Mouse (Mus musculus) CH12.LX (cell line): ENCODE measurements around the gene Rpl38. TPM values are rescaled to one million over a fixed set of nuclear protein-coding genes. Genes with fewer than 3 reads are reported as not detected.

Experiments used
- DNase-seq: peaks from one replicate; pipeline ENCODE4 v3.0.0-alpha.2; 2013; ENCODE audit errors: extremely low read depth
- H3K27ac ChIP-seq: 2 replicates; pipeline ENCODE4 v1.5.1; 2012; ENCODE audit warnings: low read depth, mild to moderate bottlenecking, control low read depth, moderate library complexity; ENCODE audit not compliant: insufficient read depth
- H3K27me3 ChIP-seq: replicated peaks from 2 replicates; pipeline ENCODE3; 2012; ENCODE audit warnings: inconsistent platforms
- H3K36me3 ChIP-seq, 2 experiments: replicated peaks in 1 of 2; 2 replicates each; pipeline versions ENCODE3 to v1.6.1; 2012; ENCODE audit warnings: inconsistent platforms in 1 of 2, low read length in 1 of 2, mild to moderate bottlenecking in 1 of 2, mixed read lengths in 1 of 2, moderate library complexity in 1 of 2; ENCODE audit not compliant: control insufficient read depth in 1 of 2, insufficient read depth in 1 of 2
- H3K4me1 ChIP-seq, 2 experiments: 2 replicates each; pipeline ENCODE4 v1.6.1; 2012; ENCODE audit warnings: inconsistent platforms in 1 of 2, moderate library complexity in 1 of 2; ENCODE audit not compliant: insufficient read depth in 2 of 2, control insufficient read depth in 1 of 2
- H3K4me2 ChIP-seq: 2 replicates; pipeline ENCODE4 v1.6.1; 2012; ENCODE audit warnings: low read depth, mild to moderate bottlenecking, control low read depth; ENCODE audit not compliant: poor library complexity, insufficient read depth, severe bottlenecking
- H3K4me3 ChIP-seq, 3 experiments: fragments of 150-350 bp in 1 of 3; sonication (generic) in 1 of 3; replicated peaks in 1 of 3; 2 replicates each; pipeline versions ENCODE3 to v1.5.1; 2011 to 2012; ENCODE audit warnings: low read depth in 2 of 3, low read length in 2 of 3, mild to moderate bottlenecking in 2 of 3, moderate library complexity in 2 of 3, control low read depth in 1 of 3, improper control_type of control experiment in 1 of 3, inconsistent platforms in 1 of 3, mixed read lengths in 1 of 3; ENCODE audit not compliant: poor library complexity in 1 of 3
- H3K79me2 ChIP-seq: replicated peaks from 2 replicates; pipeline ENCODE4 v1.6.1; 2012; ENCODE audit warnings: mild to moderate bottlenecking, moderate library complexity; ENCODE audit not compliant: control insufficient read depth, poor library complexity, insufficient read depth, severe bottlenecking; ENCODE audit errors: extremely low read depth
- H3K9ac ChIP-seq: 2 replicates; pipeline ENCODE4 v1.6.1; 2012; ENCODE audit warnings: low read depth, mild to moderate bottlenecking, control low read depth, moderate library complexity; ENCODE audit not compliant: insufficient read depth
- H3K9me3 ChIP-seq: replicated peaks from 2 replicates; pipeline ENCODE3; 2012; ENCODE audit warnings: low read length, inconsistent platforms, mixed read lengths
- CHD1 ChIP-seq: IDR thresholded peaks from 2 replicates; pipeline ENCODE4 v1.6.1; 2012; ENCODE audit warnings: low read depth, low read length, improper control_type of control experiment, inconsistent platforms
- CTCF ChIP-seq, 2 experiments: IDR thresholded peaks in 1 of 2; conservative IDR thresholded peaks in 1 of 2; 2 replicates each; pipeline ENCODE4 v1.5.1; 2011 to 2012; ENCODE audit warnings: low read depth in 2 of 2, low read length in 2 of 2, improper control_type of control experiment in 1 of 2, inconsistent platforms in 1 of 2, mild to moderate bottlenecking in 1 of 2, moderate library complexity in 1 of 2
- ELF1 ChIP-seq: IDR thresholded peaks from 2 replicates; pipeline ENCODE4 v1.6.1; 2014; ENCODE audit warnings: low read depth, mild to moderate bottlenecking, inconsistent platforms, low read length, improper control_type of control experiment
- GABPA ChIP-seq: IDR thresholded peaks from 2 replicates; pipeline ENCODE4 v1.6.1; 2012; ENCODE audit warnings: low read depth, low read length, improper control_type of control experiment, inconsistent platforms; ENCODE audit not compliant: insufficient replicate concordance
- IRF4 ChIP-seq: IDR thresholded peaks from 2 replicates; pipeline ENCODE4 v1.6.1; 2014; ENCODE audit warnings: low read depth, mild to moderate bottlenecking, inconsistent platforms, low read length, improper control_type of control experiment
- JUN ChIP-seq: IDR thresholded peaks from 2 replicates; pipeline ENCODE4 v1.6.1; 2011; ENCODE audit warnings: low read depth, mild to moderate bottlenecking, low read length, improper control_type of control experiment, moderate library complexity; ENCODE audit not compliant: insufficient read depth
- JUND ChIP-seq: conservative IDR thresholded peaks from 2 replicates; pipeline ENCODE4 v1.6.1; 2011; ENCODE audit warnings: low read depth, low read length, improper control_type of control experiment
- KAT2A ChIP-seq: IDR thresholded peaks from 2 replicates; pipeline ENCODE4 v1.6.1; 2012; ENCODE audit warnings: low read length, improper control_type of control experiment, inconsistent platforms; ENCODE audit not compliant: insufficient replicate concordance
- MAX ChIP-seq: IDR thresholded peaks from 2 replicates; pipeline ENCODE4 v1.6.1; 2011; ENCODE audit warnings: low read length, improper control_type of control experiment
- NELFE ChIP-seq: IDR thresholded peaks from 2 replicates; pipeline ENCODE4 v1.6.1; 2011; ENCODE audit warnings: low read depth, low read length, improper control_type of control experiment
- POLR2A ChIP-seq: IDR thresholded peaks from 2 replicates; pipeline ENCODE4 v1.6.1; 2011; ENCODE audit warnings: low read depth, mild to moderate bottlenecking, improper control_type of control experiment, low read length
- RAD21 ChIP-seq: IDR thresholded peaks from 2 replicates; pipeline ENCODE4 v1.6.1; 2011; ENCODE audit warnings: low read depth, mild to moderate bottlenecking, low read length, improper control_type of control experiment, moderate library complexity
- RCOR1 ChIP-seq: conservative IDR thresholded peaks from 2 replicates; pipeline ENCODE4 v1.6.1; 2012; ENCODE audit warnings: low read depth, mild to moderate bottlenecking, inconsistent platforms, low read length, improper control_type of control experiment
- SIN3A ChIP-seq: IDR thresholded peaks from 2 replicates; pipeline ENCODE4 v1.6.1; 2012; ENCODE audit warnings: low read length, improper control_type of control experiment, inconsistent platforms
- SMC3 ChIP-seq: IDR thresholded peaks from 2 replicates; pipeline ENCODE4 v1.6.1; 2011; ENCODE audit warnings: low read depth, low read length, improper control_type of control experiment
- USF2 ChIP-seq: conservative IDR thresholded peaks from 2 replicates; pipeline ENCODE4 v1.6.1; 2011; ENCODE audit warnings: low read depth, low read length, improper control_type of control experiment
- ZNF384 ChIP-seq: IDR thresholded peaks from 2 replicates; pipeline ENCODE4 v1.6.1; 2012; ENCODE audit warnings: low read depth, low read length, improper control_type of control experiment, inconsistent platforms
- dilution Hi-C: fragments of 300-500 bp; cut with MboI; formaldehyde crosslinking; loops from 2 replicates; pipeline ENCODE4 v1.14.3; 2020; ENCODE audit warnings: low sequenced_read_pairs; ENCODE audit not compliant: extremely low pct_unique_long_range_greater_than_20kb, extremely low pct_ligation_motif_present
- in situ Hi-C: fragments of 300-500 bp; cut with MboI; formaldehyde crosslinking; loops from 3 replicates; pipeline ENCODE4 v1.14.3; 2019; ENCODE audit warnings: low sequenced_read_pairs, low pct_ligation_motif_present, low pct_unique_long_range_greater_than_20kb, mixed read lengths
- polyA plus RNA-seq: library from polyadenylated mRNA; unstranded; fragments of >175 nt; gene quantifications from 2 replicates; pipeline ENCODE4 v1.2.1, GENCODE M21; 2012; ENCODE audit warnings: low read depth; ENCODE audit not compliant: insufficient read length
- total RNA-seq, 2 experiments: library from RNA; depleted of rRNA; stranded (reverse); fragments of 300-350 nt in 1 of 2; fragments of >200 nt in 1 of 2; gene quantifications; 2 replicates each; pipeline ENCODE4 v1.2.3; 2012 to 2014

Rpl38 gene
- total and polyA plus RNA-seq, 3 experiments, result 1,435 to 5,556 (median 4,204) TPM

DNA sequence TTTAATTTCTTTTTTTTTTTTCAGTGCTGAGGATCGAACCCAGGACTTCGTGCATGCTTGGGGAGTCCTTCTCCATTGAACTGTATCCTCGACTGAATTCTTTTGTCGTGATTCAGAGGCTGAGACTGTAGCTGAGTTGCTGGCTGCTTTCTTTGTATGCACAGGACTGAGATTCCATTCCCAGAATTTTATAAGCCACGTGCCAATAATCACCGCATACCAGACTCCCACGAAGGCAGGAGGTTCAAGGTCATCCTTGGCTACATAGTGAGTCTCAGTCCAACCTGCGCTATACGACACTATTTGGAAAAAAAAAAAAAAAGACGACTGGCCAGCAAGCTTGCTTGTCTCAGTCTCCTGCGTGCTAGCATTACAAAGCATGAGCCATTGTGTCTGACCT, 25.4 kb upstream of the Rpl38 start:
- H3K4me2 ChIP-seq, result no peak overlapping the region
- H3K36me3 ChIP-seq, result no peaks in the 10 kb centered on the region
- in situ Hi-C loops (loop anchor here (25.0 kb wide), 2 partner anchors 131 to 781 kb away; no protein-coding TSS in a partner anchor), dilution Hi-C loops (no loop called here)
- H3K9ac ChIP-seq, result no peak overlapping the region
- DNase-seq, result no peak
- no peak for TF ChIP-seq ELF1
- no peak for TF ChIP-seq KAT2A
- TF ChIP-seq JUN, result no peak
- TF ChIP-seq MAX, result no peak
- no peak for TF ChIP-seq IRF4
- TF ChIP-seq SIN3A, result no peak
- TF ChIP-seq JUND, result no peak
- no peak for TF ChIP-seq USF2
- no peak for TF ChIP-seq GABPA
- no peak for TF ChIP-seq RAD21
- TF ChIP-seq RCOR1, result no peak
- no peak for TF ChIP-seq POLR2A
- TF ChIP-seq NELFE, result no peak
- TF ChIP-seq CHD1, result no peak
- H3K9me3 ChIP-seq, result peaks cover 18% of the 10 kb centered on the region
- no peaks in the 10 kb centered on the region for H3K79me2 ChIP-seq
- no peak overlapping the region for H3K4me3 ChIP-seq
- no peaks in the 10 kb centered on the region for H3K4me1 ChIP-seq
- no peak overlapping the region for H3K27ac ChIP-seq
- H3K27me3 ChIP-seq, result peaks cover 57% of the 10 kb centered on the region

DNA sequence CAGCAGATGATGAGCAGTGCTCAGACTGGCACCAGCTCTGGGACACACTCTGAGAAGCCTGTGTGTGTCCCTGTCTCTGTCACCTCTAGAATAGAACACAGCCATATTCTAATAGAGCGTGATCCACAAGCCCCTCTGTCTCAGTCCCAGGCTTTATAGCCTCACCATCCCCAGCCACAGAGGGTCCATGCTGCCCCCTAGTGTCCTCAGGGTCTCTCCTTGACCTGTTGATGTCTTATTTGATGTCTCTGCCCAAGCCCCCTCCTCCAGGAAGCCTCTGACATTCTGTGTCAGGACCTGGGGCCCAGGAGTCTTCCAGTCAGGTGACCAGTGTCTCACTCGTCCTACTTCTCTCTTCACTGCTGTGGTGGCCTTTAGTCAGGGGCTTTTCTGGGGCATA, 24.2 kb upstream of the Rpl38 start:
- in situ Hi-C loops (loop anchor here (25.0 kb wide), 2 partner anchors 132 to 782 kb away; no protein-coding TSS in a partner anchor), dilution Hi-C loops (no loop called here)
- no peaks in the 10 kb centered on the region for H3K4me1 ChIP-seq
- no peak overlapping the region for H3K9ac ChIP-seq
- no peaks in the 10 kb centered on the region for H3K36me3 ChIP-seq
- H3K4me2 ChIP-seq, result no peak overlapping the region
- no peak overlapping the region for H3K27ac ChIP-seq
- no peak overlapping the region for H3K4me3 ChIP-seq
- TF ChIP-seq SMC3 (no peak), CTCF (conservative IDR thresholded peaks at IDR 0.05 in 1 of 2, IDR thresholded peaks at IDR 0.05 in 1 of 2; ENCODE audit: low read depth in 2 of 2, low read length in 2 of 2) (peak in 1 of 2 experiments; percentile 29; a peak in 2 of 4 replicates), KAT2A (no peak), ZNF384 (no peak)
- peaks cover 59% of the 10 kb centered on the region for H3K27me3 ChIP-seq
- H3K79me2 ChIP-seq, result no peaks in the 10 kb centered on the region
- DNase-seq, result no peak
- peaks cover 19% of the 10 kb centered on the region for H3K9me3 ChIP-seq
